Mouse (Mus musculus): Measurements from ENCODE around the gene Mrps27. TPM values are rescaled to one million over a fixed set of nuclear protein-coding genes. Genes with fewer than 3 reads are reported as not detected.

Mrps27 gene
- total RNA-seq, 2 experiments from 2014 or later = 25.1 to 28.3 TPM

GRCm38 (mm10) chr13:99444431-99444871 is 99.9 kb downstream of the Mrps27 start:
- no peak for DNase-seq (ENCODE audit: extremely low spot score in 1 of 2, low spot score in 2 of 2)
- no peak for TF ChIP-seq CTCF (IDR thresholded peaks at IDR 0.05)
- Histone ChIP-seq H3K4me3 (no peak overlapping the region), H3K27ac (peak overlapping the region; percentile 6)
- intact Hi-C loops (cut with DNase I) = loop anchor here (5.0 kb wide), 1 partner anchor 43 kb away; no protein-coding TSS in a partner anchor

GRCm38 (mm10) chr13:99444880-99445279 is 100.3 kb downstream of the Mrps27 start:
- H3K4me3 ChIP-seq = no peak overlapping the region
- DNase-seq (ENCODE audit: extremely low spot score in 1 of 2, low spot score in 2 of 2) = no peak
- no peak for TF ChIP-seq CTCF (IDR thresholded peaks at IDR 0.05)
- H3K27ac ChIP-seq = peak overlapping the region; percentile 6
- intact Hi-C loops (cut with DNase I) = loop anchor here (5.0 kb wide), 2 partner anchors 42 to 67 kb away; no protein-coding TSS in a partner anchor

GRCm38 (mm10) chr13:99447002-99447401 is 102.4 kb downstream of the Mrps27 start:
- peak overlapping the region; percentile 16 for H3K27ac ChIP-seq
- intact Hi-C loops (cut with DNase I) = loop anchor here (5.0 kb wide), 1 partner anchor 65 kb away; no protein-coding TSS in a partner anchor
- peak overlapping the region; percentile 2; the same call in 1 of the 2 replicates for H3K4me3 ChIP-seq
- no peak for TF ChIP-seq CTCF (IDR thresholded peaks at IDR 0.05)
- no peak for DNase-seq (ENCODE audit: extremely low spot score in 1 of 2, low spot score in 2 of 2)

- peak; percentile 50 to 63 for DNase-seq (ENCODE audit: extremely low spot score in 1 of 2, low spot score in 2 of 2)
- H3K27ac ChIP-seq = peak overlapping the region; percentile 16
- no peak; the same call in 1 of the 2 replicates for TF ChIP-seq CTCF (IDR thresholded peaks at IDR 0.05)
- intact Hi-C loops (cut with DNase I) = loop anchor here (5.0 kb wide), 1 partner anchor 65 kb away; no protein-coding TSS in a partner anchor
- H3K4me3 ChIP-seq = peak overlapping the region; percentile 2; the same call in 1 of the 2 replicates
Observed at GRCm38 (mm10) chr13:99447403-99448199, 103.0 kb downstream of the Mrps27 start.

- peak overlapping the region; percentile 21; the same call in 1 of the 2 replicates for H3K27ac ChIP-seq
- TF ChIP-seq CTCF (IDR thresholded peaks at IDR 0.05) = no peak
- intact Hi-C loops (cut with DNase I) = loop anchor here (5.0 kb wide), 1 partner anchor 64 kb away; no protein-coding TSS in a partner anchor
- H3K4me3 ChIP-seq = no peak overlapping the region
- DNase-seq (ENCODE audit: extremely low spot score in 1 of 2, low spot score in 2 of 2) = no peak
Observed at GRCm38 (mm10) chr13:99448278-99448677, 103.7 kb downstream of the Mrps27 start.

GRCm38 (mm10) chr13:99449547-99449946 is 105.0 kb downstream of the Mrps27 start:
- no peak for DNase-seq (ENCODE audit: extremely low spot score in 1 of 2, low spot score in 2 of 2)
- H3K4me3 ChIP-seq = no peak overlapping the region
- H3K27ac ChIP-seq = no peak overlapping the region
- intact Hi-C loops (cut with DNase I) = loop anchor here (5.0 kb wide), 1 partner anchor 63 kb away; no protein-coding TSS in a partner anchor
- TF ChIP-seq CTCF (IDR thresholded peaks at IDR 0.05) = no peak

- DNase-seq (ENCODE audit: extremely low spot score in 1 of 2, low spot score in 2 of 2) = no peak
- peak overlapping the region; percentile 1; the same call in 1 of the 2 replicates for H3K27ac ChIP-seq
- no peak overlapping the region for H3K4me3 ChIP-seq
- intact Hi-C loops (cut with DNase I) = no loop called here
- no peak for TF ChIP-seq CTCF (IDR thresholded peaks at IDR 0.05)
Observed at GRCm38 (mm10) chr13:99450766-99451165, 106.2 kb downstream of the Mrps27 start.

- intact Hi-C loops (cut with DNase I) = no loop called here
- no peak overlapping the region for H3K4me3 ChIP-seq
- no peak for DNase-seq (ENCODE audit: extremely low spot score in 1 of 2, low spot score in 2 of 2)
- peak overlapping the region; percentile 1; the same call in 1 of the 2 replicates for H3K27ac ChIP-seq
- no peak for TF ChIP-seq CTCF (IDR thresholded peaks at IDR 0.05)
Observed at GRCm38 (mm10) chr13:99451276-99451675, 106.7 kb downstream of the Mrps27 start.

GRCm38 (mm10) chr13:99452444-99452843 is 107.9 kb downstream of the Mrps27 start:
- no peak for DNase-seq (ENCODE audit: extremely low spot score in 1 of 2, low spot score in 2 of 2)
- H3K4me3 ChIP-seq = no peak overlapping the region
- no peak overlapping the region for H3K27ac ChIP-seq
- intact Hi-C loops (cut with DNase I) = no loop called here
- TF ChIP-seq CTCF (IDR thresholded peaks at IDR 0.05) = no peak

- H3K4me3 ChIP-seq = no peak overlapping the region
Observed at GRCm38 (mm10) chr13:99454977-99455376, 110.4 kb downstream of the Mrps27 start.

GRCm38 (mm10) chr13:99458658-99459386 is 114.2 kb downstream of the Mrps27 start:
- H3K27ac ChIP-seq = no peak overlapping the region
- H3K4me3 ChIP-seq = no peak overlapping the region
- DNase-seq (ENCODE audit: extremely low spot score in 1 of 2, low spot score in 2 of 2) = no peak
- intact Hi-C loops (cut with DNase I) = no loop called here
- no peak for TF ChIP-seq CTCF (IDR thresholded peaks at IDR 0.05)

More at GRCm38 (mm10) chr13:99454977-99455376, 110.4 kb downstream of the Mrps27 start:
- intact Hi-C loops (cut with DNase I) = no loop called here
- TF ChIP-seq CTCF (IDR thresholded peaks at IDR 0.05) = no peak
- no peak overlapping the region for H3K27ac ChIP-seq
- DNase-seq (ENCODE audit: extremely low spot score in 1 of 2, low spot score in 2 of 2) = no peak

- intact Hi-C loops (cut with DNase I) = no loop called here
- no peak for TF ChIP-seq CTCF (IDR thresholded peaks at IDR 0.05)
- Histone ChIP-seq H3K27ac (no peak overlapping the region), H3K4me3 (no peak overlapping the region)
- DNase-seq (ENCODE audit: extremely low spot score in 1 of 2, low spot score in 2 of 2) = no peak
Observed at GRCm38 (mm10) chr13:99459612-99460011, 115.0 kb downstream of the Mrps27 start.

All from left cerebral cortex, adult 2 months (tissue).